8 mouse cellular contexts compared by ENCODE assay signal in the genomic region with DNA sequence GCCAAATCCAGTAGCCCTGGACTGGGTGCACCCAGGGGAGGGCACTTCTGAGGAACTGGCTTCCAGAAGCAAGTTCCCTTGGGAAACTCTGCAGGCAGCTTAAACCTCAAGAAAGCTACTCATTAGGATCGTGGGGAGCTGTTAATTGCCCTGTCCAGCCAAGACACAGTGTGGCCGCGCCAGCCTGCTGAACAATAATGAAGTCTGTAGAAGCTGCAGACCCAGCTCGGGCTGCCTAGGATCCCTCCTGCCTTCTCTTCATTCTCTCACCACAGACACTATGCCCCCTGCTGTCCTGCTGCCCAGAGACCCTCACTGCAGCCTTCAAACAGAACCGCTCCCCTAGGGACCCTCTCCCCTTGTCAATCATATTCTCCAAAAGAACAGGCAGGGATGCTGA. TPM values are rescaled to one million over a fixed set of nuclear protein-coding genes. Genes with fewer than 3 reads are reported as not detected.
DNase-seq lines count a peak whose midpoint lies in the region; ATAC-seq and TF ChIP-seq lines count a peak whose summit lies in the region.
"Had no signal": no experiment of that assay in that cellular context is flagged by ENCODE, and none has a peak within 500 bp of the region (broad histone marks: within the 10 kb centered on the region; RNA-seq: fewer than 3 reads in every experiment).

No protein-coding gene starts in this region.

- H3K4me2 ChIP-seq in midbrain, embryonic 12.5 days (replicated peaks): peak overlapping the region; percentile 47

- H3K36me3 ChIP-seq in thymus, adult 2 months (ENCODE audit: control insufficient read depth, insufficient read depth, low read length): no peaks in the 10 kb centered on the region
- no peaks in the 10 kb centered on the region for H3K36me3 ChIP-seq in hindbrain, embryonic 10.5 days
- H3K36me3 ChIP-seq in midbrain, embryonic 12.5 days: no peaks in the 10 kb centered on the region

- H3K9ac ChIP-seq in midbrain, embryonic 12.5 days (replicated peaks): no peak overlapping the region

- H3K4me3 ChIP-seq in thymus, adult 2 months (ENCODE audit: control insufficient read depth, insufficient read depth, low read length): no peak overlapping the region
- peak overlapping the region; percentile 35 for H3K4me3 ChIP-seq in hindbrain, embryonic 10.5 days
- H3K4me3 ChIP-seq in midbrain, embryonic 12.5 days: 0 out of 2 replicates have a peak overlapping the region, but pooled peaks have one; percentile 0

- 76% methylated on average over 5 of the region's 5 CpGs for WGBS in thymus, adult 2 months
- WGBS in hindbrain, embryonic 10.5 days: 6% methylated on average over 5 of the region's 5 CpGs
- WGBS in midbrain, embryonic 12.5 days: 0% methylated on average over 5 of the region's 5 CpGs

- no peak for TF ChIP-seq CTCF in thymus, adult 2 months (IDR thresholded peaks at IDR 0.05; ENCODE audit: borderline replicate concordance, control insufficient read depth, extremely low read depth, insufficient read depth, low read length, poor library complexity)

- H3K9me3 ChIP-seq in hindbrain, embryonic 10.5 days: no peaks in the 10 kb centered on the region
- H3K9me3 ChIP-seq in midbrain, embryonic 12.5 days: no peaks in the 10 kb centered on the region

- peak; percentile 65 for ATAC-seq in midbrain, embryonic 12.5 days (ENCODE audit: low FRiP score, low read depth)
- ATAC-seq in erythroblast, adult 5-6 weeks (replicated peaks; ENCODE audit: low FRiP score, poor library complexity, severe bottlenecking): no peak

- no peak for TF ChIP-seq POLR2A in thymus, adult 2 months (IDR thresholded peaks at IDR 0.05; ENCODE audit: control insufficient read depth, extremely low read depth, insufficient read depth, low read length, poor library complexity)

- peak; percentile 29 for DNase-seq in thymus, adult 2 months
- DNase-seq in thymus, postnatal 0 days (ENCODE audit: low spot score): no peak
- peak; percentile 38 for DNase-seq in hindbrain, embryonic 10.5 days (ENCODE audit: low spot score)
- DNase-seq in cerebellum, adult 11-12 months: no peak
- DNase-seq in kidney, postnatal 14 days: no peak
- DNase-seq: kidney, adult 9 months had no signal

- peaks cover 6% of the 10 kb centered on the region for H3K4me1 ChIP-seq in thymus, adult 2 months (replicated peaks; ENCODE audit: control insufficient read depth, insufficient read depth, low read length)
- peaks cover 14% of the 10 kb centered on the region for H3K4me1 ChIP-seq in hindbrain, embryonic 10.5 days (replicated peaks)
- H3K4me1 ChIP-seq in midbrain, embryonic 12.5 days: peaks cover 13% of the 10 kb centered on the region

- H3K27me3 ChIP-seq in thymus, adult 2 months (ENCODE audit: control insufficient read depth, insufficient read depth, low read length): no peaks in the 10 kb centered on the region
- H3K27me3 ChIP-seq in hindbrain, embryonic 10.5 days (ENCODE audit: insufficient read depth, poor library complexity, severe bottlenecking): peaks cover 32% of the 10 kb centered on the region
- peaks cover 38% of the 10 kb centered on the region for H3K27me3 ChIP-seq in midbrain, embryonic 12.5 days

- H3K27ac ChIP-seq in thymus, adult 2 months (ENCODE audit: control insufficient read depth, insufficient read depth, low read length): peak overlapping the region; percentile 70; the same call in 1 of the 2 replicates
- no peak overlapping the region for H3K27ac ChIP-seq in hindbrain, embryonic 10.5 days
- H3K27ac ChIP-seq in midbrain, embryonic 12.5 days (replicated peaks): no peak overlapping the region

RNA-seq across cellular contexts. Expression of a gene that starts 42.8 kb away (rescaled TPM):
- polyA plus RNA-seq in thymus, adult 2 months (2012; rRNA removed): 14.9 and 19.3 TPM in 2 replicates
- 8.9 and 9.3 TPM in 2 replicates for polyA plus RNA-seq in thymus, postnatal 0 days (2015; fragmentation: Nextera tagmentation; extraction: Ambion mirVana)
- 8.3 and 9.5 TPM in 2 replicates for polyA plus RNA-seq in hindbrain, embryonic 10.5 days (2016; fragmentation: Nextera tagmentation; extraction: Ambion mirVana)
- 14.5 and 16.9 TPM in 2 replicates for polyA plus RNA-seq in midbrain, embryonic 12.5 days (2016; fragmentation: Nextera tagmentation; extraction: Ambion mirVana)
- total RNA-seq in erythroblast, adult 5-6 weeks (2015; ENCODE audit: low replicate concordance): 23.4 and 30.2 TPM in 2 replicates
- 25.6 and 26.8 TPM in 2 replicates for total RNA-seq in erythroblast, adult 5-6 weeks (2017; ENCODE audit: low replicate concordance)

Comparison
In these comparisons a context has a peak if more than half of its experiments do, and no peak if none do; other contexts are left out.
1. DNase-seq: peak in thymus, adult 2 months (single experiment) and hindbrain, embryonic 10.5 days (single experiment); none in thymus, postnatal 0 days (single experiment), cerebellum, adult 11-12 months (single experiment) and kidney, postnatal 14 days (single experiment).